8 mouse cellular contexts compared by ENCODE assay signal in the genomic region with DNA sequence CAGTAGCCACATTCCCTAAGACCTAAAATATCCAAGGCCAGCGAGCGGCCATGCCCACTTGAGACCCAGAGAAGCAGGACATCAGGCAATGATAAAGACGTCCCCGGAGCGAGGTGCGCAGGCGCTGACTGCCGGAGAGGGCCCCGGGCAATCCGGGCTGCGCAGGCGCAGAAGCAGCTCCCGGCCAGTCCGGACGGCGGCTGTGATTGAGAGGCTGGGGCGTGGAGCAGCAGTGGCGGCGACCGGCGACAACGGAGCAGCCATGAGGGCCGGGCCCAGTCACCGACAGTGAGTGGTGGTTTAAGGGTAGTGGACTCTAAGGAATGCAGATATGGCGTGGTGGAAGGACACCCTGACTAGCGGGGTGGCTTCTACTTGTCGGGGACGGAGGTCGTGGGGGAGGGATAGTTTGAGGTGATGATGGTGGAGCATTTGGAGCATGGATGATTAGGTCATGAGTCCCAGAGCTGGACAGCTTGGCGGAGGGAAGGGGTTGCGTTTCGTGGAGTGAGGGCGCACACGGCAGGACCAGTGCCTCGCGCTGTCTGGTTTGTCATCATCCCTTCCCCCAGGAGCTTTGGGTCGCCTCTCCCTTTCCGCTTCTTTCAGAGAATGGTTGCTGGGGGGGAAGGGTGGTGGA. TPM values are rescaled to one million over a fixed set of nuclear protein-coding genes. Genes with fewer than 3 reads are reported as not detected.
DNase-seq lines count a peak whose midpoint lies in the region; ATAC-seq and TF ChIP-seq lines count a peak whose summit lies in the region.

A gene (plus strand): TSS at position 157 of the 640 bp plus-strand sequence.

- peak within 1 kb of the TSS; percentile 86 for H3K4me2 ChIP-seq in hindbrain, embryonic 14.5 days (replicated peaks)

- in situ Hi-C loops in Patski (cut with MboI; ENCODE audit: low pct_unique_long_range_greater_than_20kb), result no loop called here

- ATAC-seq in Patski, result peak; percentile 51
- ATAC-seq in hindbrain, embryonic 14.5 days (ENCODE audit: low FRiP score), result peak; percentile 89

- POLR2A ChIA-PET in Patski (lab: Charles Lee), result interaction anchor here (1.2 kb wide), 1 partner anchor 14 kb away, joined by 5 read pairs; a partner anchor contains a TSS

- peaks cover 2% of the 10 kb centered on the region; the same call in 1 of the 2 replicates for H3K36me3 ChIP-seq in hindbrain, embryonic 14.5 days (replicated peaks; ENCODE audit: control insufficient read depth, insufficient read depth)

- no peaks in the 10 kb centered on the region for H3K9me3 ChIP-seq in hindbrain, embryonic 14.5 days (ENCODE audit: control insufficient read depth, low read length)

- H3K9ac ChIP-seq in hindbrain, embryonic 14.5 days, result peak within 1 kb of the TSS; percentile 89

- WGBS in hindbrain, embryonic 14.5 days, result 0% methylated on average over 38 of the region's 38 CpGs

- peak within 1 kb of the TSS; percentile 83 for H3K4me3 ChIP-seq in hindbrain, embryonic 14.5 days (replicated peaks; ENCODE audit: low read length)

- TF ChIP-seq CTCF in Patski (IDR thresholded peaks at IDR 0.05), result no peak

- peaks cover 3% of the 10 kb centered on the region for H3K27me3 ChIP-seq in Patski
- H3K27me3 ChIP-seq in hindbrain, embryonic 14.5 days (ENCODE audit: control insufficient read depth, insufficient read depth, low read length), result no peaks in the 10 kb centered on the region

- DNase-seq in Patski (ENCODE audit: low read depth, low spot score), result no peak
- peak; percentile 96 for DNase-seq in cerebellum, postnatal 14 days
- peak; percentile 84 to 90 for DNase-seq in frontal cortex, postnatal 25 days (ENCODE audit: low spot score in 2 of 2)
- peak; percentile 92 for DNase-seq in hindbrain, embryonic 14.5 days (ENCODE audit: low spot score)
- DNase-seq in layer of hippocampus, postnatal 36 days, result peak; percentile 90 to 93
- peak; percentile 94 for DNase-seq in lung, postnatal 36 days
- peak; percentile 95 for DNase-seq in retina, postnatal 1 day
- DNase-seq in urinary bladder, adult 18-20 months (ENCODE audit: low spot score in 2 of 2), result peak; percentile 81 to 90

- CTCF ChIA-PET in Patski (lab: Charles Lee), result interaction anchor here (1.7 to 2.1 kb wide), 3 partner anchors 9 to 83 kb away, joined by 5 to 8 read pairs (median 7); a partner anchor contains a TSS

- H3K4me1 ChIP-seq in hindbrain, embryonic 14.5 days (replicated peaks; ENCODE audit: control insufficient read depth, insufficient read depth, low read length), result peaks cover 29% of the 10 kb centered on the region

- peak within 1 kb of the TSS; percentile 89 for H3K27ac ChIP-seq in hindbrain, embryonic 14.5 days

RNA-seq across cellular contexts. Expression of the gene that starts here (rescaled TPM):
- 18.6 TPM for polyA plus RNA-seq in Patski (2021)
- polyA plus RNA-seq in hindbrain, embryonic 14.5 days (2014; fragmentation: Nextera tagmentation; extraction: Ambion mirVana), result 28.7 and 31.0 TPM in 2 replicates
- 10 to 100 TPM; 29.5 to 33.0 TPM for total RNA-seq in layer of hippocampus, postnatal 36 days (2021)
